Mouse (Mus musculus) stomach, embryonic 16.5 days (tissue): Measurements from ENCODE around the gene Cdh1. TPM values are rescaled to one million over a fixed set of nuclear protein-coding genes. Genes with fewer than 3 reads are reported as not detected.
"Not testable (repeated sequence)": the region's sequence is repeated elsewhere in the genome, so short reads cannot be mapped to it uniquely, and the experiment has no call there.

Source experiments
- ATAC-seq: fragments of 200-750 bp; cut with Nextera tagmentation; 2 replicates; pipeline ENCODE4 v1.8.0; 2017; ENCODE audit warnings: moderate number of reproducible peaks, moderate TSS enrichment; ENCODE audit not compliant: insufficient read depth, low FRiP score
- H3K27ac ChIP-seq: fragments of 300-500 bp; sonication (generic); 2 replicates; pipeline ENCODE4 v1.5.1; 2014; ENCODE audit warnings: low read length
- H3K27me3 ChIP-seq: fragments of 300-500 bp; sonication (generic); 2 replicates; pipeline ENCODE4 v1.6.1; 2014; ENCODE audit warnings: low read length, control low read depth, mixed read lengths; ENCODE audit not compliant: control insufficient read depth, insufficient read depth
- H3K36me3 ChIP-seq: fragments of 300-500 bp; sonication (generic); 2 replicates; pipeline ENCODE4 v1.6.1; 2014; ENCODE audit warnings: low read length; ENCODE audit not compliant: control insufficient read depth, insufficient read depth
- H3K4me1 ChIP-seq: fragments of 300-500 bp; sonication (generic); 2 replicates; pipeline ENCODE4 v1.6.1; 2014; ENCODE audit warnings: low read length, control low read depth, mixed read lengths; ENCODE audit not compliant: control insufficient read depth, insufficient read depth
- H3K4me2 ChIP-seq: fragments of 300-500 bp; sonication (generic); 2 replicates; pipeline ENCODE4 v1.6.1; 2014; ENCODE audit warnings: low read depth, low read length, mixed read lengths
- H3K4me3 ChIP-seq: fragments of 300-500 bp; sonication (generic); replicated peaks from 2 replicates; pipeline ENCODE4 v1.5.1; 2014; ENCODE audit warnings: mild to moderate bottlenecking, low read length
- H3K9ac ChIP-seq: fragments of 300-500 bp; sonication (generic); 2 replicates; pipeline ENCODE4 v1.6.1; 2014; ENCODE audit warnings: low read length
- H3K9me3 ChIP-seq: fragments of 300-500 bp; sonication (generic); replicated peaks from 2 replicates; pipeline ENCODE4 v1.6.1; 2016; ENCODE audit warnings: low read length, control low read depth; ENCODE audit not compliant: control insufficient read depth
- WGBS: fragments of 180-500 bp; shearing (Covaris S2); extraction: QIAGEN DNeasy Blood & Tissue Kit; methylation state at CpG from one replicate; pipeline ENCODE4 v1.1.7; 2014; 5-methylcytosine and 5-hydroxymethylcytosine counted together
- polyA plus RNA-seq: library from polyadenylated mRNA; unstranded; fragments of >200 nt; fragmentation: Nextera tagmentation; extraction: Ambion mirVana; gene quantifications from 2 replicates; pipeline ENCODE4 v1.2.1, GENCODE M21; 2015

Cdh1 gene
- polyA plus RNA-seq, 1 experiment from 2014 or later: 215 TPM

DNA sequence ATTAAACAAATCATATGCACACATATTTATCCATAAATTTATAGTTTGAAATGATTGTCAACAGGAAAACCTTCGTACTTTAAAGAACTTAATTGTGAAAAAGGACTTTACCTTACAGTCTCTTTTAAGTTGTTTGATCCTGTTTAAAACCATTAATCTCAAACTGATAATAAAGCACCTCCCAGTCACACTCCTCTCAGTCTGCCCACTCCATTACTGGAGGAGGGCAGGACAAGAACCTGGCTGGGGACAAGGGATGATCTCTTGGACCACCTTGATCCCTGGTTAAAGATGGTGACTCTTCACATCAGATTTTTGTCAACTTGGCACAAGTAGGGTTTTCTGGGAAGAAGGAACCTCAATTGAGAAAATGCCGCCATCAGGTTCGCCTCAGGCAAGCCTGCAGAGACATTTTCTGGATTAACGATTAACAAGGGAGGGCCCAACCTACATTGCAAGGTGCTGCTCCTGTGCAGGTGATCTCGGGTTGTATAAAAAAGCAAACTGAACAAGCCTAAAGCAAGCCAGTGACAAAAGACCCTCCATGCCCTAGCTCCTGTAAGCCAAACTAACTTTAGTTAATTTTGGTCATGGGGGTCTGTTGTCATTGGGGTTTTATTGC is 31.5 kb upstream of the Cdh1 start:
- Histone ChIP-seq H3K4me3 (0 out of 2 replicates have a peak overlapping the region, but pooled peaks have one; percentile 17), H3K9me3 (no peaks in the 10 kb centered on the region), H3K9ac (no peak overlapping the region), H3K4me2 (no peak overlapping the region), H3K27ac (peak overlapping the region; percentile 90), H3K36me3 (no peaks in the 10 kb centered on the region), H3K27me3 (no peaks in the 10 kb centered on the region), H3K4me1 (peaks cover 3% of the 10 kb centered on the region)
- WGBS: 61% methylated on average over 5 of the region's 5 CpGs
- peak; percentile 74; the same call in 1 of the 2 replicates for ATAC-seq

DNA sequence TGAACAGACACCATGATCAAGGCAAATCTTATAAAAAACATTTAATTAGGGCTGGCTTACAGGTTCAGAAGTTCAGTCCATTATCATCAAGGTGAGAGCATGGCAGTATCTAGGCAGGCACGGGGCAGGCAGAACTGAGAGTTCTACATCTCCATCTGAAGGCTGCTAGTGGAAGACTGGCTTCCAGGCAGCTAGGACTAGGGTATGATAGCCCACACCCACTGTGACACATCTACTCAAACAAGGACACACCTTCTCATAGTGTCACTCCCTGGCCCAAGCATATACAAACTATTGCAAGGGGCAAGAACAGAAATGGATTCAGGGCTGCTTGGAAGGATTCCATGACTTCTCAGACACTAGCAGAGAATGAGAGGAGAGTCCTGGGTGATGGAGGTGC is 31.0 kb upstream of the Cdh1 start:
- H3K4me1 ChIP-seq, H3K9ac ChIP-seq, H3K4me2 ChIP-seq, H3K36me3 ChIP-seq, H3K9me3 ChIP-seq, H3K27me3 ChIP-seq, H3K4me3 ChIP-seq, ATAC-seq: not testable (repeated sequence)
- peak overlapping the region; percentile 90 for H3K27ac ChIP-seq
- 63% methylated on average over 1 of the region's 1 CpGs for WGBS

DNA sequence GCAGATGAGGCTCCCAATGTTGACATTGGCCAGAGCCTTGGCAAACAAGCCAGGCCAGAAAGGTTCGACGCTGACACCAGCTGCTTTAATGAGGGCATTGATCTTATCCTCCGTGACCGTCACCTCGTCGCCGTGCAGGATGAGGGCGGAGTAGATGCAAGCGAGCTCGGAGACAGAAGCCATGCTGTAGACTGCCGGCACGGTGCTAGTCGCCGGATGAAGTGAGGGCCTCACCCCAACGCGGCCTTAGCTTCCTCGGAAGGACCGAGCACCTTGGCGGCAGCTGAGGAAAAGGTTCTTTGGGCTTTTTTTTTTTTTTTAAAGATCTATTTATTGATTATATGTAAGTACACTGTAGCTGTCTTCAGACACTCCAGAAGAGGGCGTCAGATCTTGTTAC is 30.0 kb upstream of the Cdh1 start, which contains the start of gene Gm10073:
Gm10073 (minus strand) TSS at position 294 of the 400 bp plus-strand sequence.
- Histone ChIP-seq H3K27ac (peak within 1 kb of the TSS; percentile 90), H3K4me1 (peaks cover 12% of the 10 kb centered on the region)
- not testable (repeated sequence) for H3K9ac ChIP-seq, H3K36me3 ChIP-seq, H3K4me2 ChIP-seq, H3K27me3 ChIP-seq, H3K4me3 ChIP-seq, ATAC-seq, H3K9me3 ChIP-seq
- 31% methylated on average over 20 of the region's 20 CpGs for WGBS

DNA sequence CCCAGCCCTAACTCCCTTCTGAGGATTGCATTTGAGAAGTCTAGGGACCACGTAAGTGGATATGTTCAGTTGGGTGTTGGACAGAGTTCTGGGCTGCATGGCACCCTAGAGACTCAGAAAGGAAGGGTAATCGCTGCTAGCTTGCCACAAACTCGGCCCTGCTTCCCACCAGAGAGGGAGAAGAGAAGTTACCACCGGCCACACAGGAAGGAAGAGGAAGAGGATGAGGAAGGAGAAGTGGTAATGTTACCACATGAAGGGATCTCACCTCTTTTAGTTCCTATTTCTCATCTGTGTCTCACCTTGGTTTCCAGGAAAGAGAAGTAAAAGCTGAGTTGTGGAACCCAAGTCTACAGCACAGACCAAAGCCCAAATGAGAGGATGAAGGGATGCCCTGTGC is 28.9 kb upstream of the Cdh1 start:
- Histone ChIP-seq H3K4me1 (peaks cover 12% of the 10 kb centered on the region), H3K4me3 (no peak overlapping the region), H3K27me3 (no peaks in the 10 kb centered on the region), H3K27ac (no peak overlapping the region), H3K9ac (no peak overlapping the region), H3K9me3 (no peaks in the 10 kb centered on the region), H3K36me3 (no peaks in the 10 kb centered on the region), H3K4me2 (no peak overlapping the region)
- ATAC-seq: no peak
- 74% methylated on average over 4 of the region's 4 CpGs for WGBS

DNA sequence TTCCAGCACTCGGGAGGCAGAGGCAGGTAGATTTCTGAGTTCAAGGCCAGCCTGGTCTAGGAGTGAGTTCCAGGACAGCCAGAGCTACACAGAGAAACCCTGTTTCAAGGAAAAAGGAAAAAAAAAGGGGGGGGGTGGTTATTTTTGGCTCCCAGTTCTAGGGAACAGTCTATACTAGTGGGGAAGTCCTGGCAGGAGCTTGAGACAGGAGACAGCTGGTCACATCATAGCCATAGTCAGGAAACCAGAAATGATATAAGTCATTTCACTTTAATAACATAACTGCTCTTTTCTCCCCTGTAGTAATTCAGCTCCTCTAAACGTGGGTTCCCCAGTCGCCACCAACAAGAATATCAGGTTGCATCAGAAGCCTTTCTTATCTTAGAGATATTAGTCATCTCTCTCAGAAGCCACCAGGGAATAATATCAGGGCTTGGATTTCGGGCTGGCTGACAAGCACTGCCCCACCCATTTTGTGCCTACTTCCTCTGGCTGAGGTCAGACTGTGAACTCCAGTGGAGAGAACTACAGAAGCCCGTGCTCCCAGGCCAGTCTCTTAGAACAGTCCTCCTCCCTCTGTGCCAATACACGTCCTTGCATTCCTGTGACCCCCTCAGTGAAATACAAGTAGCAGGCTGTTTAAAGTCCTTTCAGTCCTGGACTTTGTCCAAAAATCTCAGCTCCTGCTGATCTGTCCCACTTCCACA is 26.1 kb upstream of the Cdh1 start:
- no peak overlapping the region for H3K9ac ChIP-seq
- no peaks in the 10 kb centered on the region for H3K36me3 ChIP-seq
- no peaks in the 10 kb centered on the region for H3K9me3 ChIP-seq
- 23% methylated on average over 6 of the region's 6 CpGs for WGBS
- no peak overlapping the region for H3K4me3 ChIP-seq
- no peak overlapping the region for H3K4me2 ChIP-seq
- no peaks in the 10 kb centered on the region for H3K27me3 ChIP-seq
- ATAC-seq: peak; percentile 78
- H3K27ac ChIP-seq: peak overlapping the region; percentile 66
- H3K4me1 ChIP-seq: peaks cover 12% of the 10 kb centered on the region

DNA sequence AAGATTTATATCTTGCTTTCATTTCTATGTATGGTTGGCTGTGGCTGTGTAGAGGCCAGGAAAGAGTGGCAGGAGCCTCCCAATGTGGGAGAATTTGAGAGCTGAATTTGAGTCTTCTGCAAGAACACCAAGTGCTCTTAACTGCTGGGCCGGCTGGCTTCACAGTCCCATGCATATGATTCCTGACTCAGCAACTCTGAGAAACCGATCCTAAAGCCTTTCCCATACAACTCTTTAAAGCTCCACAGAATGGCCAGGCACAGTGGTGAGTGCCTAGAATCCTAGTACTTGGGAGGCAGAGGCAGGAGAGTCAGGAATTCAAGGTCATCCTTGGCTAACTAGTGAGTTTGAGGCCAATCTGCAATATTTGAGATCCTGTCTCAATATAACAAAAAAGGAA is 23.6 kb upstream of the Cdh1 start:
- no peak overlapping the region for H3K27ac ChIP-seq
- H3K4me2 ChIP-seq: no peak overlapping the region
- H3K4me3 ChIP-seq: no peak overlapping the region
- no peaks in the 10 kb centered on the region for H3K27me3 ChIP-seq
- H3K9ac ChIP-seq: no peak overlapping the region
- WGBS: 79% methylated on average over 2 of the region's 2 CpGs
- no peaks in the 10 kb centered on the region for H3K9me3 ChIP-seq
- H3K4me1 ChIP-seq: peaks cover 12% of the 10 kb centered on the region
- no peak for ATAC-seq
- no peaks in the 10 kb centered on the region for H3K36me3 ChIP-seq

DNA sequence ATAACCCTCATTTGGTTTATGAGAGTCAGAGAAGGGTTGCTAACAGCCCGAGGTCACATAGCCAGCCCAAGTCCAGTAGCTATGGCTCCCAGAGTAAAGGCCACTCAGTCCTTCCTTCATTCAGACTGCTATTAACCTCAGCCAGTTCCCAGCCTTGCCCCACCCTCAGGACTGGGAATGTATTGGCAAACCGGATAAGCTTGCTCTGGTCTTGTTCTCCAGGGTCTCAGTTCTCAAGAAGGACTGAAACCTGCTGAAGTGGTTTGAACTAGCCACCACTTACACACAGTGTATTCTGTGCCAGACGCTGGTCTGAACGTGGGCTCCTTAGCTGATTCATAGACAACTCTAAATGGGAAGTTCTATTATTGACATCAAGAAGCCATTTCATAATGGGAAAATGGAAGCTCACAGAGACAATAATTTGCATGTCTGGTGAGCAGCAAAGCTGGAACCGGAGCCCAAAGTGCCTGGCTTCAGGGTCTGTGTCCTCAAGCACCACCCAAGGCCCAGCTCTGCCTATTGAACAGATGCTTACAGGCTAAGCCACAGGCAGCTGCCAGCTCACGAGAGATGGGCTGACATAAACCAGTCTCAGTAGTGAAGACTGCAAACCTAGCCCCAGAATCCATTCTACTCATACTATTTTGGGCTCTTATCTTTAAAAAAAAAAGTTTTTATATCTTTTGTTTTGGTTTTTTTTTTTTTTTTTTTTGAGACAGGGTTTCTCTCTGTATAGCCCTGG is 21.6 kb upstream of the Cdh1 start:
- peak; percentile 38; the same call in 1 of the 2 replicates for ATAC-seq
- H3K4me2 ChIP-seq: no peak overlapping the region
- 59% methylated on average over 6 of the region's 6 CpGs for WGBS
- peaks cover 11% of the 10 kb centered on the region for H3K4me1 ChIP-seq
- no peaks in the 10 kb centered on the region for H3K27me3 ChIP-seq
- H3K4me3 ChIP-seq: no peak overlapping the region
- H3K36me3 ChIP-seq: no peaks in the 10 kb centered on the region
- no peaks in the 10 kb centered on the region for H3K9me3 ChIP-seq
- no peak overlapping the region for H3K9ac ChIP-seq
- peak overlapping the region; percentile 73 for H3K27ac ChIP-seq

DNA sequence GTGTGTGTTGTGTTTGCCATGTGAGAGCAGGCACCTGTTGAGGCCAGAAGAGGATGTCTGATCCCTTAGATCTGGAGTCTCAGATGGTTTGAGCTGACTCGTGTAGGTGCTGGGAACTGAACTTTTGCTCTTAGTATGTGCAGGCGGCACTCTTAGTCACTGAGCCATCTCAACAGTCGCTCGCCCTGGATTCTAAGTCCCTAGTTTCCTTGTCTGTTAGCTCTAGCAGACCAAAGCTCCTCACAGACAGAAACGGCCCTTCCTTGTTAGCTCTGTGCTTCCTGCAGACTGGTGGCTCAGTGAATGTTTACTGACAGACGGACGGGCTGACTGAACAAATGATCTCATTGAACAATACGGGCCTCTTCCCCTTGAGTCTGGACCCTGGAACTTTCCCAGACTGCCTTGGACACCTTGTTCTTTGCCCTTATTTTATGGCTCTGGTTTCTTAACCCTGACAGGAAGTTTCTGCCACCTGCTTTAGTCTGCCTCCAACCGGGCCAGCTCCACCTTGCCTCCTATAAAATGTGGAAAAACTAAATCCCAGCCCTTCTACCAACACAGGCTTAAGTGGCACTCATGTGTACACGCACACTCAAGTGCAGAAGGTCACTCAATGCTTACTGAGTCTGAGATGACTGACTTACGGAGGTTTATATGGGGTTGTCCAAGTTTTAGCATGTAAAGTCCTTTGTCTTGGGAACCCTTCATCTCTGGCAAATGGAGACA is 18.0 kb upstream of the Cdh1 start:
- no peak overlapping the region for H3K9ac ChIP-seq

More for the DNA sequence above, 18.0 kb upstream of the Cdh1 start:
- H3K36me3 ChIP-seq: no peaks in the 10 kb centered on the region
- no peak overlapping the region for H3K4me2 ChIP-seq
- WGBS: 54% methylated on average over 11 of the region's 11 CpGs
- ATAC-seq: peak; percentile 31; the same call in 1 of the 2 replicates
- H3K4me1 ChIP-seq: no peaks in the 10 kb centered on the region
- no peaks in the 10 kb centered on the region for H3K27me3 ChIP-seq
- peak overlapping the region; percentile 48 for H3K27ac ChIP-seq
- H3K9me3 ChIP-seq: no peaks in the 10 kb centered on the region
- no peak overlapping the region for H3K4me3 ChIP-seq
